Mouse (Mus musculus) heart, adult 2 months (tissue): ENCODE measurements around the gene Brca2.

ENCODE experiments used
- CTCF ChIP-seq: fragments of 200-600 bp; IDR thresholded peaks from 2 replicates; pipeline ENCODE4 v1.8.1; 2022; ENCODE audit warnings: antibody characterized with exemption, mild to moderate bottlenecking, moderate library complexity
- EP300 ChIP-seq: fragments of 200-500 bp; IDR thresholded peaks from 2 replicates; pipeline ENCODE4 v1.6.1; 2011; ENCODE audit warnings: low read depth, low read length, control low read depth; ENCODE audit not compliant: insufficient read depth

GRCm38 (mm10) chr5:150576832-150577231 is 54.4 kb downstream of the Brca2 start:
- no peak for TF ChIP-seq CTCF
- no peak for TF ChIP-seq EP300
